Mouse (Mus musculus) c-Kit-negative CD71-positive TER-119-positive erythroid progenitor cells, embryonic 14.5 days (primary cell): ENCODE results near the gene Ephb4.

Experiments
- DNase-seq: peaks from one replicate; pipeline ENCODE4 v3.0.0-alpha.2; 2013; ENCODE audit warnings: low read depth, low spot score

The Ephb4 gene

GRCm38 (mm10) chr5:137334317-137334716, 15.6 kb upstream of the Ephb4 start:
- no peak for DNase-seq

GRCm38 (mm10) chr5:137335066-137335465, 14.8 kb upstream of the Ephb4 start:
- DNase-seq: no peak

- DNase-seq: no peak
Observed at GRCm38 (mm10) chr5:137337190-137337589, 12.7 kb upstream of the Ephb4 start.

- peak; percentile 55 for DNase-seq
Observed at GRCm38 (mm10) chr5:137338256-137338655, 11.7 kb upstream of the Ephb4 start.

GRCm38 (mm10) chr5:137338663-137339289, 11.1 kb upstream of the Ephb4 start:
- no peak for DNase-seq

GRCm38 (mm10) chr5:137339290-137339979, 10.5 kb upstream of the Ephb4 start:
- DNase-seq: no peak

- no peak for DNase-seq
Observed at GRCm38 (mm10) chr5:137340222-137340621, 9.7 kb upstream of the Ephb4 start.

- DNase-seq: no peak
Observed at GRCm38 (mm10) chr5:137342407-137343012, 7.4 kb upstream of the Ephb4 start.

- no peak for DNase-seq
Observed at GRCm38 (mm10) chr5:137343412-137343811, 6.5 kb upstream of the Ephb4 start.

GRCm38 (mm10) chr5:137343869-137344268, 6.0 kb upstream of the Ephb4 start:
- no peak for DNase-seq

- no peak for DNase-seq
Observed at GRCm38 (mm10) chr5:137345821-137346220, 4.1 kb upstream of the Ephb4 start.

- no peak for DNase-seq
Observed at GRCm38 (mm10) chr5:137346388-137346787, 3.5 kb upstream of the Ephb4 start.

GRCm38 (mm10) chr5:137346983-137347382, 2.9 kb upstream of the Ephb4 start:
- no peak for DNase-seq

GRCm38 (mm10) chr5:137347856-137348255, 2.1 kb upstream of the Ephb4 start:
- DNase-seq: no peak

GRCm38 (mm10) chr5:137348482-137349383, 1.2 kb upstream of the Ephb4 start:
- DNase-seq: no peak

- no peak for DNase-seq
Observed at GRCm38 (mm10) chr5:137350205-137351057, 522 bp downstream of the Ephb4 start.

GRCm38 (mm10) chr5:137351058-137351380, 1.1 kb downstream of the Ephb4 start:
- no peak for DNase-seq

- DNase-seq: no peak
Observed at GRCm38 (mm10) chr5:137351394-137351793, 1.5 kb downstream of the Ephb4 start.

- DNase-seq: no peak
Observed at GRCm38 (mm10) chr5:137352011-137352975, 2.4 kb downstream of the Ephb4 start.

GRCm38 (mm10) chr5:137354091-137354490, 4.2 kb downstream of the Ephb4 start:
- no peak for DNase-seq
